Mouse (Mus musculus) embryo, embryonic 10 days (tissue): ENCODE results near the gene Per2.

Experiments used
- DNase-seq: peaks from one replicate; pipeline ENCODE4 v3.0.0-alpha.2; 2015; ENCODE audit warnings: low spot score

The Per2 gene

DNA sequence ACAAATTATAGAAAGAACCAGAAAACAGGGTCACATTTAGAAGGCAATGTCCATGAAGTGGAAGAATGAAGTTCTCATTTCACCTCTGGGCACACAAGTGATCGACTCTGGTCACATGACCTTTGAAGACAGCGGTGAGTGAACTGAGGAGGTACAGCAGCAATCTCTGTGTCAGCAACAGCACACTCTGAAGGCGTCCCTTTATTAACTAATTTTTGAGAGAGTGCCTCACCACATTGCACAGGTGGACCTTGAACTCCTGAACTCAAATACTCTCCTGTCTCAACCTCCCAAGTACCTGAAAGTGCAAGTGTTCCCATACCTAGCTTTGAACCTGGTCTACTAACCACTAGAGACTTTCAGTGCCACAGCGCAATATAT, 78.0 kb downstream of the Per2 start:
- no peak for DNase-seq

DNA sequence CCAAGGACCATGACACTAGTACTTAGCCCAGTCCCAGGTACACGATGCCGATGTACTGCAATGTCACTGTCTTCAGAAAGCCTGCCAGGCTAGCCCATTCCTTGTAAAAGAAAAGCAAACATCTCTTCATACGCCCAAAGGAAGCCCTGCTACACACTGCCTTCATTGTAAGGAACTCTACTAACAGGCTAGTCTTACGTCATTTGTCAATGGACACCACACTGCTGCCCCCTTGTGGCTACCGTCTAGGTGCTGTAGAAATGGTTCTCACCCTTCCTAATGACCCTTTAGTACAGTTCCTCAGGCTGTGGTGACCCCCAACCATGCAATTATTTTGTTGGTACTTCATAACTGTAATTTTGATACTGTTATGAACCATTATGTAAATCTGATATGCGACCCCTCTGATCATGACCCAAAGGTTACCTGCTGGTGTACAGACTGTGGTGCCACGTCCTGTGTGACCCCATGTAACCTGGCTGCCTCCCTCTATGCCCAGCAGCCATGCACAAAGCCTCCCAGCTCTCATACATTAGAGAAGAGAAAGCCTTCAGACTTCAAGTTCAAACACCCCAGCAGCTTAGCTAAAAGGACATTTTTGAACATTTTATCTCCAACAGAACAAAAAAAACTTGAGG, 78.6 kb downstream of the Per2 start:
- peak; percentile 93 for DNase-seq

DNA sequence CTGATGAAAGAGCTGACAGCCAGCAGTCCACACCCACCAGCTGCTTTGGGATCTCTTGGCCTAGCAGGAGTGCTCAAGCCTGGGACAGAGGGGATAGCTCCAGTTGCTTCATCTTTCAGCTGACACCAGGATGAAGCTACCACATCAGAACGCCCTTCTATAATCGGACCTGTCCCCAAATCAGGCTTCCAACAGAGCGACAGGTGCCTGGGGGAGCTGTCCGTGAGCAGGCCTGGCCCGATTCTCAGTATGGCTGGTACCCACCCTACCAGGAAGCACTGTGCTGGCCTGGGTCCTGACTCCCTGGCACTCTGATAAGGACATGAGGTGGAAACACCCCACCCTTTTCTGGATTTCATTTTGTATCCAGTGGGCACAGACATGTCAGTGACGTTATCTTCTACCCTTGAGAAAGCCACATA, 85.7 kb downstream of the Per2 start:
- no peak for DNase-seq

DNA sequence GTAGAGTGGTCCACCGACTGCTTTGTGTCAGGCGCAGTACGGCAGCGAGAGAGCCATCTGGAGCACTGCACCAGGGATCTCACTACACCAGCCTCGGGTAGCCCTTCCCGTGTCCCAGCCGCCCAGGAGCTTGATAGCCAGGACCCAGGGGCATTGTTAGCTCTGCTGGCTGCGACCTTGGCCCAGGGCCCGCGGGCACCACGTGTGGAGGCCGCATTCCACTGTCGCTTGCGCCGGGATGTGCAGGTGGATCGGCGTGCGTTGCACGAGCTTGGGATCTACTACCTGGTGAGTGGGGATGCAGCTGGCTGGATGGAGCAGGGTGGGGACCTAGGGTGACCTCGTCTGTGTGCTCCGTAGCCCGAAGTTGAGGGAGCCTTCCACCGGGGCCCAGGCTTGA, 89.1 kb downstream of the Per2 start:
- no peak for DNase-seq

DNA sequence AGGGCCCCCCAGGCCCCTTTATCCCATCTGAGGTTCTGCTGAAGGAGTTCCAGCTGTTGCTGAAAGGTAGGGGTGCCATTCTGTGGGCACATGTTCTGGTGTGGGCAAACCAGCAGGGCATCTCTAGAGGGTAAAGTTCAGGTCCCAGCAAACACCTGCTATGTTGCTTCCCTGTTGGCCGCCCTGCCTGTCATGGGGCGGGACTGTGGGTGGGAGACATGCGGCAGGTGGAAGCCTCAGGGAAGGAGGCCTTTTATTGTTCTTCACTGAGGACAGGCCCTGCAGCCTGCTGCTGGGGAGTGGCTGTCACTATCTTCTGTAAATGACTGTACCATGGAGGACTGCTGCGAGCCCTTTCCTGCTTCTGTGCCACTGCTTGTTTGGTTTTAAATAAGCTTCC, 89.7 kb downstream of the Per2 start:
- DNase-seq, result no peak

DNA sequence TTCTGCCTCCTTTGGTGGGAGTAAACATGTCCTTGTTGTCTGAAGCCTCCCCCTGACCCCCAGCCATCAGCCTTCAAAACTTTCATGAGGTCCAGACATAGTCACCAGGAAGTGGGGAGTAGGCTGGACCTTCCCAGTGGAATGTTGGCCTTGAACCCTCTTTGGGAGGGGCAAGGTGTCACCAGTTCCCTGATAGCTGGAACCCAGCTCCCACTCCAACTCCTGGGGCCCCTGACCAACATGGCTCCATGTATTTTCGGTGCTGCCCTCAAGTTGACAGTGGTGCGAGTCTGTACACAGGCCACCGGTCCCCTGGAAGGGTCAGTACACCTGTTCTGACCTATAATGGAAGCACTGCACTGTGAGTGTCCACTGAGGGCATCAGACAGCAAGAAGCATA, 91.8 kb downstream of the Per2 start:
- no peak for DNase-seq

DNA sequence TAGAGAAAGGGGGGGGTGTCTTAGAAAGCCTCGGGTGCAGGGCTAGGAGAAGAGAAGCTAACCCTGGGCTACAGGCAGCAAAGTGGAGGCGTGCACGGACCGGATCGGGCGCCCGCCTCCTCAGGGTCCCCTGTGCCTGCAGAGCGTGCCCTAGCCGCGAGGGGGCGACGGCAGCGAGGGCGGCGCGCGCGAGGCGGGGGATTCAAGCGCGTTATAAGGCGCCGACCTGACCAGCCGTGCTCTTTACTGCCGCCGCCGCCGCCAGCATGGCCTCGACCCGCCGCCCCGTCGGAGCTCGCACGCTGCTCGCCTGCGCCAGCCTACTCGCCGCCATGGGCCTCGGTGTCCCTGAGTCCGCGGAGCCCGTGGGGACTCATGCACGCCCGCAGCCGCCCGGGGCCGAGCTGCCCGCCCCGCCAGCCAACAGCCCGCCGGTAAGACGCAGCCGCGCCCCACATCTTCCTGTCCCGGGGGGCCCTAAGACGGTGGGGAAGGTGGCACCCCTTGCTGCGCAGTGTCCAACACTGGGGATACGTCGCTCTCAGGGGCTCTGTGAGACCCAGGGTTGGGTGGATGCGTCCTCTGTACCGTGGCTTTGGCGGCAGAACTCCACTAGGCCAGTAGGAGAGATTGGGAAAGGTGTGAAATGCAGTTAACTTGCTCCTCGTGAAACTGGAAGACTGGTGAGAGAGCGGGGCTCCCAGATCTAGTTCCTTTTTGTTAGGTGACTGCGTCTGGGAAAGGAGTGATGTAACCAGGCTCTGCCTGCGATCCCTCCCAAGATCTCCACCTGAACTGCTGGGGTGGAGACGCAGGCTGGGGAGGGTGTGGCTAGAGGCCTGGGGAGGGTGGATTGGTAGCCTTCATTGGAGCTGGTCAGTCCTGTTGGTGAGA, 92.7 kb downstream of the Per2 start, which contains the start of gene Erfe:
TSS of gene Erfe (plus strand) at position 216 of the 894 bp plus-strand sequence.
- DNase-seq, result peak; percentile 89
